Mouse (Mus musculus) right cerebral cortex, adult 2 months (tissue): ENCODE results near the gene Cmtm6.
"Not testable (repeated sequence)": the region's sequence is repeated elsewhere in the genome, so short reads cannot be mapped to it uniquely, and the experiment has no call there.

Source experiments
- DNase-seq, 2 experiments: peaks; one replicate each; pipeline ENCODE4 v3.0.0; 2021 to 2022; ENCODE audit warnings: low spot score in 2 of 2

Cmtm6 gene

DNA sequence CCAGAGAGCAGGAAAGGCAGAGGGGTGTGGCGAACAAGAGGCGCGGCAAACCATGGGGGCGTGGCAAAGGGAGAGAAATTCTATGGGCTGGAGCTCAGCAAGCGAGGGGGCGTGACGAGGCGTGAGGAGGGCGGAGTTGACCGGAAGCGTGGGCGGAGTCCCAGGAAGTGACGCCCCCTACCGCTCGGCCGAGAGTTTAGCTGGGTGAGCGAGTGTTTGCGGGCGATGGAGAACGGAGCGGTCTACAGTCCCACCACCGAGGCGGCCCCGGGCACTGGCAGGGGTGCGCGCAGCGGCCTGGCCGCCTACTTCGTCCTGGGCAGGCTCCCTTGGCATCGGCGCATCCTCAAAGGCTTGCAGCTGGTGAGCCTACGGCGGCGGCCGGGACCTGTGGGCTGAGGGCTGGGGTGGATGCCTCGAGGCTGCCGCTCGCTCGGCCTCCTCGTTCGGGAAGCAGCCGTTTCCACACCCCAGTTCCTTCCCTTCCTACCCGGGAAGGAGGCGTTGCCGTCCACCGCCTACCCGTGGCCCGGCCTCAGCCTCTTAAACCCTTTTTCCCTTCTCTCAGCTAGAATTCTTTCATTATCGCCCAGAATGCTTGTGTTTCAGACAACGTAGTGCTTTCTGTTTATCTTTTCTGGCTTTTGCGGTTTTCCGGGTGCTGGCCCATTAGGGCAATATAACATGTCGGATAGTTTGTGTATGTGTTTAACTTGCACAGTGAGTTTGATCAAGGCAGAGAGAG, at the start of gene Cmtm6:
Cmtm6 (plus strand) TSS at position 106 of the 745 bp plus-strand sequence.
- DNase-seq = peak; percentile 94 to 96

DNA sequence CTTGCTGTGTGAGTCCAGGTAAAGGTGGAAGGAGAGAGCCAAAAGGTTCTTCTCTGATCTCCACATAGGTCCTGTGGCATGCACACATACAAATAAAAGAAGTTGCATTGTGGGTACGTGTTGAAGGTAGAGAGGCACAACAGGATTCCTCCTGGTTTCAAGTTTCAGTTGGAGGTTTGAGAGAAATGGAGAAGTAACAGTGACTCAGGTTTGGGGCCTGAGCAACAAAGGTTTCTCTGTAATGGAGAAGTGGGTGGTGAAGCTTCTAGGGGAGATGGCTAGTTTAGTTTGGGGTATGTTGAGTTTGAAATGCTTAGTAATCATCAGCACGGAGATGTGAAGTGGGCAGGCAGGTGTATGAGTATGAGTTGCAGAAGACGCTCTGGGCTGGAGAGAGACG, 48.7 kb upstream of the Cmtm6 start:
- DNase-seq = no peak

DNA sequence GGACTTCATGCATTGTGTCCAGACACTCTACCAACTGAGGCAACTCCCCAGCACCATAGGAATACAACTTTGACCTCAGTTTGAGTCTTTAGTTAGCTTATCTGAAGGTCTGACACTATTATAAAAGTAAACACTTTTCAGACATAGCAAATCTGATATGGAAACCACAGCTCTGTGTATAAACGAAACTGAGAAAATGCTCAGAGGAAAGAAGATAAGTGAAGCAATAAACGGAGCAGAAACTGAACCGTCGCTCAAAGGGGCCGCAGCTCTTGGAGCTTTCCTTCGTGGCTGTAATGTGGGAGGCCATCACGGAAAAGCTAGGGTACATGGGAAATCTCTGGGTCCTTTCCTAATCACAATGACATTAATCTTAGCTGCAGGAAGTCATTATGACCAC, 44.7 kb upstream of the Cmtm6 start:
- DNase-seq = no peak

DNA sequence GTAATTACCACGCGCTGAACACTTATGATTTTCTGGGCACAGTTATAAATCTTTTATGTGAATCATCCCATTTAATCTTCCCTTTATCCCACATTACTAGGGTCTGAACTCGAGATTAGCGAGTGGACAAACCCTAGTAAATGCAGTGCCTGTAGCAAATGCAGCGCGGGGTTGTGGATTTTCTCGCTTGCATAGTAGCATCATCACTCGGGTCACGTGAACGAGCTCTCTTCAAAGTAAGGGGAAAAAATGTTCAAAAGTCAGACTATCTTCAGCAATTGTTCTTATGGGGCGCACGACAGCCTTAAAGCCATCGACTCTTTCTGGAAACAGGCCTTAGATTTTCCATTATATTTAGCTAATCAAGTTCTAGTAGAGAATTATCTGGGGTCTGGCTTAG, 43.3 kb upstream of the Cmtm6 start:
- peak in 1 of 2 experiments; percentile 44 for DNase-seq

DNA sequence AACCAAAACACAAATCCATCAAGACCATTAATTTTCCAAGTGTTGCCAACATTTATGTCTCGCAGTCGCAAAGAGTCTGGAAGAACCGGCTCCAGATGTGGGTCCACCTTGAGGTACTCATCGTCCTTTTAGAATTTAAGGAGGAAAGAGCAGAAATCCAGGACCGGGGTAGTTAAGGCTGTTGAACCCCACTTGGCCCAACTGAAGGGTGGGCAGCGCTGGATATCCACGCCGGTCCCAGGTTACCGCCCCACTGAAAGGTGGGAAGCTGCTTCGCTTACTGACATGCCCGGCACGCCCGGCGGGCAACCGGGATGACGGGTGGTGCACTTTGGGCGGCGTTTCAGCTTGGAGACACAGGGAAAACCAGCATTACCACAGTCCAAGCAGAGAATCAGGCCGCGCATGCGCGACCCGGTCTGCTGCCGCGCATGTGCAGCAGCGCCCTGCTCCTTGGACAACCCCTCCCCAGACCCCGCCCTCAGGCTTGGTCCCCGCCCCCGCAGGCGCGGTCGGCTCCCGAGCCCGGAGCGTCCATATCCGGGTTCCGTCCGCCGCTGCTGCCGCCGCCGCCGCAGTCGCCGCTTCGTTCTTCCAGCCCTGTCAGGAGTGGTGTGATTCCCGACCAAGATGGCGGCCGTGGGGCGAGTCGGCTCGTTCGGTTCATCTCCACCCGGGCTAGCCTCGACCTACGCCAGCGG, 42.5 kb upstream of the Cmtm6 start, which contains the start of gene Dync1li1:
Dync1li1 (plus strand) TSS at position 539 of the 701 bp plus-strand sequence.
- peak; percentile 97 for DNase-seq

DNA sequence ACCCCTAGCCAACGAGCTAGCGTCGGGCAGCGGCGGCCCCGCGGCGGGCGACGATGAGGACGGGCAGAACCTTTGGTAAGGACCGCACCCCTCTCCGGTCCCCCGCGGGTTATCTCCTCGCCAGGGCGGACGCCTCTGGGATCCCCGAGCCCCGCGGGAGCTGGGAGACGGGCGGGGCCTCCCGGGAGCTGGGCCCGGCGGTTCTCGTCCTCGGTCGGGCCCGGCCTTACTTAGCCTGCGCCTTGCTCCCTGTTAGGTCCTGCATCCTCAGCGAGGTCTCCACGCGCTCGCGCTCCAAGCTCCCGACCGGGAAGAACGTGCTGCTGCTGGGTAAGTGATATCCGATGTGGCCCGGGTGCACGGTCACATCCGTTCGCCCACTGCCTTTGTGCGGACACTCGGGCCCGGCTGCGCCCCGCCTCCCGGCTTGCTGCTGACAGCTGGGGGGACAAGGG, 41.9 kb upstream of the Cmtm6 start:
- DNase-seq = peak in 1 of 2 experiments; percentile 54

DNA sequence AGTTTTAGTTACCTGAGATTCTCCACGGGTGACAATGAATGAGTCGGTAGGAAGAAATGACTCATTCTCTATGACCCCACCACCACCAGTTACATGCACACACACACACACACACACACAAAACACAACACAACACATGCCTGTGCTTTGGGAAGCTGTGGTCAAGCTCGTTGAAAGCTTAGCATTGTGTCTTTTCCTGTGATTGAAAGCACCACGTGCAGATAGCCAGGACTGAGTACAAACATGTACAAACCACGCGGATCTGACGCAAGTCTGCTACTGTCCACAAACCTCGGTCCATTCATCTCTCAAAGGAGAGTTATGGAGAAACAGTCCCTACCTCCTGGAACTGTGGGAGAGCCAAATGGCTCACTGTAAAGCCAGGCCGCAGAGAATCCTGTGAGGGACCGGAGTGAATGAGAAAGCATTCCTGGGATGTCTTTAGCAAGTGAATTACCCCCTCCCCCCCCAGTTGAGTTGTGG, 40.8 kb upstream of the Cmtm6 start:
- no peak for DNase-seq

DNA sequence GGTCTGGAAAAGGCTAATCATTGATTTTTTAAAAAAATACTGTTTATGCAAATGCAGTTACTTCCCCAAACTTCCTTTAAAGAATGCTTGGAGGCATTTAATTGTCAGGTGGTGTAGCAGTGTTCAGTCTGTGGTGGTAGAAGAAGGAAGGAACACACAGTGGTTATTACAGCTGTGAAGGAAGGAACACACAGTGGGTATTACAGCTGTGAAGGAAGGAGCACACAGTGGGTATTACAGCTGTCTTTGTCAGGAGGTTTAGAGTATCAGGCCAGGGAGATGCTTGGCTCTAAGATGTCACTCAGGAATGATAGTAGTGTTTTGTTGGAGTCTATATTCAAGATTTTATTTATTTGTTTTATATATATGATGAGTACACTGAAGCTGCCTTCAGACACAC, 39.8 kb upstream of the Cmtm6 start:
- no peak for DNase-seq

DNA sequence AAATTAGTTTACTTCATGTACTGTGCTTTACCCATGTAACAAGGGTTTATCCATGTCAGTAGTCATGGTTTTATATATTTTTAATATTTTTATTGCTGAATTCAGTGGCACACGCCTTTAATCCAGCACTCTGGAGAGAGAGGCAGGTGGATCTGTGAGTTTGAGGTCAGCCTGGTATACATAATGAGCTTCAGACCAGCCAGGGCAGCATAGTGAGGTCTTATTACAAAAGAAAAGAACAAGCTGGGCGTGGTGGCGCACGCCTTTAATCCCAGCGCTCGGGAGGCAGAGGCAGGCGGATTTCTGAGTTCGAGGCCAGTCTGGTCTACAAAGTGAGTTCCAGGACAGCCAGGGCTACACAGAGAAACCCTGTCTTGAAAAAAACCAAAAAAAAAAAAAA, 35.3 kb upstream of the Cmtm6 start:
- not testable (repeated sequence) for DNase-seq

DNA sequence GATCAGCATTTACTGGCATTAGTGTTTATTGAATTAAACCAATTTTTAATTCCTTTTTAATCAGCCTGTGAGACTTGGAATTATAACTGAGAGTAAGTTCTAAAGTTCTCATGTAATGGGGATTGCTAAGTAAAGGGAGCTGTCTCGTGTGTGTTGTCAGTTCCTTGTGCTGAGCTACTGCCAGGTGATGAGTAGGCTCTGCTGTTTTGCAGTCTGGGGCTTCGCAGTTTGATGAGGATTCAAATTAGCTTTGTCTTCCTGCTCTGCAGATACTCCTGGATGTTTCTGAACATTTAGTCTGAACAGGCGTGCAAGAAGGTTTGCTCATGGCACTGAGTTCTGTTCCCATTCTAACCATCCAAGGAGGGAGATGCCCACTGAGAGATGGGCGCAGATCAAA, 33.8 kb upstream of the Cmtm6 start:
- no peak for DNase-seq

DNA sequence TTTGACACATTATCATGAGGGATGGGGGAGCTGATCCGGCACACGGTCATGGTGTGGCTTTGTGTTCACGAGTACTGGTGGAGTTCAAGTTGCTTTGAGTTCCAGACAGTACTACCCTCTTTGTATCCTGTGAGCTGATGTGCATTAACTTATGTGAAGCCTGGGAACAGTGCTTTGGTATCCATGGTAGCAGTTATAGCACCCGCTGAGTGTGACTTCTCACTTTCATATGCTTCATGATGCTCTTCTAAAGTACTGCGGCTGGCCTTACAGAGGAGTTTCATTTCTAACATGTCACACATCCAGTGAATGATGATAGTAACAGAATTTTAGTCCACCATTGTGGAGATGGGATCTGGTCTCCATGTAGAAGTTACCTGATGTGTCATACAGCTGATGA, 33.0 kb upstream of the Cmtm6 start:
- peak in 1 of 2 experiments; percentile 20 for DNase-seq

DNA sequence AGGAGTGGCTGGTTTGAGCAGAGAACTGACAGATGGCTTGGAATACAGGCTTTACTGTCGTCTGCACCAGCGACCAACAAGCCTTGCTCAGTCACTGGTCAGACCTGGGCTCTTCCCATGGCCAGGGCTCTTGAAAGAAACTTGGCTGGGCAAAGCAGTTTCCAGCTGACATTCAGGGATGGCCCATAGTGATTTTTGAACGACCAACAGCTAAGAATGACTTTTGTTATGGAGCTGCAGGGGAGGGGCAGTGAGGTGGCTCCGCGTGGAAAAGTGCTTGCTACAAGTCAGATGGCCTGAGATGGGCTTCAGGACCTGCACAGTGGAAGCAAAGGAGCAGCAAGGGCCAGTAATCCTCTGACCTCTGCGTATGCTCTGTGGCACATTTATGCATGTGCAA, 31.7 kb upstream of the Cmtm6 start:
- no peak for DNase-seq

DNA sequence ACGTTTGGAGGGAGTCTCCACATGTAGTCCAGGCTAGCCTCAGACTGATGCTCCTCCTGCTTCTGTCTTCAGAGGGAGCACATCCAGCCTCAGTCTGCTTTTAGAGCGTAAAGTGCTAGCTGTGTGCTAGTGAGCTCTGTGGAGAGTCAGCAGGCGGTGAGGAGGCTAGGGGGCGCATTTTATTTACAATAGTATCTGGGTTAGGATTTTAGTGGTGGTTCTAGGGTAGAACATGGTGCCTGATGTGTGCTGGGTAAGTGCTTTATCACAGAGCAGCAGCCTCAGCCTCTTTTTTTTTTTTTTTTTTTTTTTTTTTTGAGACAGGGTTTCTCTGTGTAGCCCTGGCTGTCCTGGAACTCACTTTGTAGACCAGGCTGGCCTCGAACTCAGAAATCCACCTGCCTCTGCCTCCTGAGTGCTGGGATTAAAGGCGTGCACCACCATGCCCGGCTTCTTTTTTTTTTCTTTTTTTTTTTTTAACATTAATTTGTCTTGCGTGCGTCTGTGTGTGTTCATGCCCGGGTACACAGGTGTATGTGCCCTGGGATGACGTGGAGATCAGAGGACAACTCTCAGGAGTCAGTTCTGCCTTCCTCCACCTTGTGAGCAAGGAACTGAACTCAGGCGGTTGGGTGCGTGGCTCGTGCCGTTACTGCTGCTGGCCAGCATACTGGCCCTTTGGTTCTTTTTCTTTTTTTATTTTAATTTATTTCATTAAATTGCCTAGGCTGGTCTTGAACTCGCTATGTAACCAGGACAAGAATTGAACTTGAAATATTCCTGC, 30.8 kb upstream of the Cmtm6 start:
- DNase-seq = no peak

DNA sequence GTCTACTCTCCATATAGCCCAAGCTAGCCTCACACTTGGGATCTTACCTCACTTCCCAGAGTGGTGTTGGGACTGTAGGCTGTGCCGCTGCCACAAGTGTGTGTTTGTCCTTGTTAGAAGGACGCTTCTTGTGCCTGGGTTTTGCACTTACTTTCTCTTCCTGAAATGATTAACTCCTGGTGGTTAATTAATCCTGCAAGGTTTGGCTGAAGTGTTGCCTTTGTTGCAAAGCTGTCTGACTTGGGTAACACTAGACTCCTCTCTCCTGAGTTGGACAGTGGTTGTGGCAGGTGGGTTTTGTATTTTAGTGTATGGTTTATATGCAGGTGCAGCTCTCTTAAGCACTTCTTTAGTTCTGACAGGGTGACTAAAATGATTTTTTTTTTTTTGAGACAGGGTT, 29.9 kb upstream of the Cmtm6 start:
- DNase-seq = no peak

DNA sequence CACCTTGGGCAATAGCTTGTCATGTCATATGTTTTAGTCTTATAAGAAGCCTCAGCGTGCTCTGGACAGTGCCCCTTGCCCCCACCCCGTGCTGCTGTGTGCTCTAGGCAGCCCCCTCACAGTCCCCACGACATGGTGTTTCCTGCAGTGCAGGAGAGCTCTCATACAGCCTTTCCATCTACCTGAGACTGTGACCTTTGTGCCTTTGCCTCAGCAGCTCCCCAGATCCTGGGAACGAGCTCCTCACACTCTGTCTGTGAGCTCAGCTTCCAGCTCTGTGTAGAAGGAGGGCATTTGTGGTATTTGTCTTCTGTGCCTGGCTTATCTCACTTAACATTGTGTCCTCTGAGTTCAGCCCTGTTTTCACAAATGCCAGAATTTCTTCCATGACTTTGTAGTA, 29.0 kb upstream of the Cmtm6 start:
- no peak for DNase-seq

DNA sequence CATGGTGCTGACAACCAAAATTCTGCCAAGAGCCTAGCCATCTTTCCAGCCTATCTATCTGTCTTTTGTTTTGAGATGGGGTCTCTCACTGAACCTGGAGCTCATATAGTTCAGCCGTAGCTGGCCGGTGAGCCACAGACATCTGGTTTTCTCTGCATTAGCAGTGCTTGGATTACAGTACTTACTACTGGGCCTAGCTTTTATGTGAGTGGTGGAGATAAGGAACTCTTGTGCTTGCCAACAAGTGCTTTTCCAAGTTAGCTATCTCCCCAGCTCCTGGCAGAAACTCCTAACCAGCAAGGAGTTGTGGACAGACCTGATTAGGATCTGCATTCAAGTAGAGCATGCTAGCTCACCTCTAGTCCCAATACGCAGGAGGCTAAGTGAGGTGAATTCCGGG, 23.1 kb upstream of the Cmtm6 start:
- no peak for DNase-seq

DNA sequence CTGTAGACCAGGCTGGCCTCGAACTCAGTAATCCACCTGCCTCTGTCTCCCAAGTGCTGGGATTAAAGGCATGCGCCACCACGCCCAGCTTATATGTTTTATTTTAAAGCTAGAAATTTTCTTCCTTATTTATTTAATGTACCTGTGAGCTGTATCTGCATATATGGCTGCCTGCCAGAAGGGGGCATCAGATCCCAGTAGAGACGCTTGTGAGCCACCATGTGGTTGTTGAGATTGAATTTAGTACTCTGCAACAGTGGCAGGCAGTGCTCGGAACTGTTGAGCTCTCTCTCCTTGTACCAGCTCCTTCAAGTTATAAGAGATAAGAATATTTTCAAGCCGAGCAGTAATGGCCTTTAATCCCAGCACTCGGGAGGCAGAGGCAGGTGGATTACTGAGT, 20.6 kb upstream of the Cmtm6 start:
- peak in 1 of 2 experiments; percentile 51 for DNase-seq

DNA sequence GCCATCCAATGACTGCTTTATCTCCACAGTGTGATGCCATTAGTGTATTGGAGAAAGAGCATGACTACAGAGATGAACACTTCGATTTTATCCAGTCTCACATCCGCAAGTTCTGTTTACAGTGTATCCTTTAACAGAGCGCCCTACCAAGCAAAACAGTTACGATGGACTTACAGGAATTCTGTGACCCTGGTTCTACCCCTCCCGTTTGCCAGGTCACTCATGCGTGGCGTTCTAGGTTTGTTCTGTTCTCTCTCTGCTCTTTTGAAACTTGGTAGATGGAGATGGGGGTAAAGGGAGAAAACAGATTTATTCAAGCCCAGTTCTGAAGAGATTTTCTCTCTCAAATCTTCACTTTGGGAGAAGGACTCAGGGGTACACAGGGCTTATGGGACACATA, 17.4 kb upstream of the Cmtm6 start:
- no peak for DNase-seq

DNA sequence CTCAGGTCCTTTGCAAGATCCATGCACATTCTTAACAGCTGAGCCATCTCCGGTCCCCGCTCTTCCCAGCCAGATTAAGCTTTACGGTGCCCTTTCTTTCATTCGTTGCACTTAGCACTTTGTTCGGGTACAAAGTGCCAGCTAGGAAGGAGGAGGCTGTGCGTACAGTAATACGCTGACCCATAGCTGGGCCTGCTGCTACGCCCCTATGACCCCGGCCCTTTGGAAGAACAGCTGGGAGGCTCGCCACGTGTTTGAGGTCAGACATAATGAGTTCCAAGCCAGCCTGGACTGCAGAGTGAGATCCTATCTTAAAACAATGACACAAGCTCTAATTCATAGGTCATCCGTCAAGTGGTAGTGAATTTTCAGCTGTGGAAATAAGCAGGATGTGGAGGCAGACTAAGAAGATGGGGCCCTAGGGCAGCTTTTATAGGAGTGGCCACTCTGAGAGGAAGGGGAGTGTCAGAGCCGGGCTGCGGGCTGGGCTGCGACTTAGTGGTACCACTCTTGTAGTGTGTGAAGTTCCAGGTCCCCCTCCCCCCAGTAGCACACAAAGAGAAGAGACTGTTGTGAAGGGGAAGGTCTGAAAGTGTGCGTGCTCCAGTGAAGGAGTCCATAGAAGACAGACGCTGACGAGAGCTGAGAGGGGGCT, 14.1 kb upstream of the Cmtm6 start:
- DNase-seq = no peak

DNA sequence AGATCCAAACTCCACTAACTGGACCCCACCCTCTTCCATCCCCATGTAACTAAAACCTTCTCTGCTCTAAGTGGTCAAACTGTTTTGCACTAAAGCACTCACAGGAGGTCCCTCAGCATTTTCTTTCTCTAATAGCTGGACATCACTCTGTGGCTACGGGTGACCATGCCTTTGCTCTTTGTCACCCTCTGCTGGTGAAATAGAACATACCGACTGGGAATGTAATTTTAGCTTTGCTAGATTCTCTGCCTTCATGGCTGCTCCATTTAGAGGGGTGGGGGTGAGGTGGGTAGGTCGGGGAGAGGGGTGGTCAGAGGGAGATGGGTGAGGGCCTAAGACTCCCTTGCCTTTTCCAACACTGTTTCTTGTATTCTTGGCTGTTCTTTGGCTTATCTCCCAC, 3.6 kb upstream of the Cmtm6 start:
- DNase-seq = peak in 1 of 2 experiments; percentile 41

DNA sequence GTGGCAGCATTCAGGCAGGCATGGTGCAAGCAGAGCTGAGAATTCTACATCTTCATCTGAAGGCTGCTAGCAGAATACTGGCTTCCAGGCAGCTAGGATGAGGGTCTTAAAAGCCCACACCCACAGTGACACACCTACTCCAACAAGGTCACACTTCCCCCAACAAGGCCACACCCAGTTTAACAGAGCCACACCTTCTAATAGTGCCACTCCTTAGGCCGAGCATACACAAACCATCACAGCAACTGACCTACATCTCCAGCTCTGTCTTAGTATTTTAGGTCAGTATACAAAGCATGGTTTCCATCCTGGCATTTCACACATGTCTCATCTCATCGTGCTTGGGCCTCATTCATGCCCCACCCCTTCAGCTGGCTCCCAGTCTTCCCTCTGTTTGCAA, 2.5 kb upstream of the Cmtm6 start:
- not testable (repeated sequence) for DNase-seq
